Mouse (Mus musculus): ENCODE measurements around the gene Hs3st5.

DNA sequence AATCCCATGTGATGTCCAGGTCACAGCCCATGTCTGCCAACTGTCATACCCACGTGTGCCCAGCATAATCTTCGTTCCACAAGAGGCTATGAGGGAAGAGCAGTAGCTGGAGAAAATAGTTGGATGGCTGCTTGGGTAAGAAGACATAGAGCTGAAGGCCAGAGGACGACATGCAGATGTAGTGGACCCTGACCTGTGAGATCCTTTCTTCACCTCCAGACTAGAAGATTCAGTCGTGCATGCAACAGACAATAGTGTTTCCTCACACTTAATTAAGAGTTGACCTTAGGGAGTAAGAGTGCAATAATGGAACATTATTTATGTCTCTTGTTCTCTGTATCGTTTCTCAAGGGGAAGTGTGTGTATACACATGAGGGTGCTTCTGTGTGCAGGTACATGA lies 300.4 kb downstream of the Hs3st5 start:
- TF ChIP-seq CTCF (IDR thresholded peaks at IDR 0.05; ENCODE audit: insufficient read depth, low read depth, low read length) (no peak), POLR2A (IDR thresholded peaks at IDR 0.05; ENCODE audit: insufficient read depth, low read depth, low read length) (no peak)
